Mouse (Mus musculus): ENCODE data around the gene AC129217.1.

- TF ChIP-seq CTCF (IDR thresholded peaks at IDR 0.05; ENCODE audit: low read depth, low read length) (peak; percentile 28; the same call in 1 of the 2 replicates), GATA1 (IDR thresholded peaks at IDR 0.05; ENCODE audit: borderline replicate concordance, low read length) (no peak), POLR2AphosphoS5 (IDR thresholded peaks at IDR 0.05; ENCODE audit: insufficient replicate concordance, low read depth, low read length) (no peak)
Observed at GRCm38 (mm10) chr19:8857689-8858088, 28.1 kb downstream of the AC129217.1 start.

Measured in G1E (cell line).